Mouse (Mus musculus) MEL (cell line): Measurements from ENCODE around the gene Pjvk. TPM values are rescaled to one million over a fixed set of nuclear protein-coding genes. Genes with fewer than 3 reads are reported as not detected.

Source experiments
- DNase-seq: peaks from one replicate; pipeline ENCODE4 v3.0.0; 2011; ENCODE audit warnings: low read depth, low spot score
- H3K27ac ChIP-seq: 2 replicates; pipeline ENCODE4 v1.5.1; 2012; ENCODE audit warnings: low read depth, mild to moderate bottlenecking, control low read depth, low read length, moderate library complexity; ENCODE audit not compliant: control insufficient read depth
- H3K27me3 ChIP-seq, 2 experiments: fragments of 150-350 bp in 1 of 2; sonication (generic) in 1 of 2; 2 replicates each; pipeline ENCODE4 v1.6.1; 2012; ENCODE audit warnings: low read length in 2 of 2, mild to moderate bottlenecking in 2 of 2, improper control_type of control experiment in 1 of 2, moderate library complexity in 1 of 2; ENCODE audit not compliant: insufficient read depth in 2 of 2, control insufficient read depth in 1 of 2
- H3K36me3 ChIP-seq, 2 experiments: 2 replicates each; pipeline ENCODE4 v1.6.1; 2012 to 2014; ENCODE audit warnings: low read length in 2 of 2, improper control_type of control experiment in 1 of 2, inconsistent platforms in 1 of 2, mild to moderate bottlenecking in 1 of 2; ENCODE audit not compliant: insufficient read depth in 2 of 2, control insufficient read depth in 1 of 2
- H3K4me1 ChIP-seq, 2 experiments: fragments of 150-350 bp in 1 of 2; sonication (generic) in 1 of 2; 2 replicates each; pipeline ENCODE4 v1.6.1; 2012; ENCODE audit warnings: low read length in 2 of 2, improper control_type of control experiment in 1 of 2, mild to moderate bottlenecking in 1 of 2; ENCODE audit not compliant: insufficient read depth in 2 of 2, control insufficient read depth in 1 of 2
- H3K4me3 ChIP-seq, 2 experiments: fragments of 150-350 bp in 1 of 2; sonication (generic) in 1 of 2; 2 replicates each; pipeline ENCODE4 v1.5.1; 2012; ENCODE audit warnings: low read depth in 2 of 2, low read length in 2 of 2, mild to moderate bottlenecking in 2 of 2, moderate library complexity in 2 of 2, control low read depth in 1 of 2, improper control_type of control experiment in 1 of 2; ENCODE audit not compliant: control insufficient read depth in 1 of 2, insufficient read depth in 1 of 2
- H3K79me2 ChIP-seq: 2 replicates; pipeline ENCODE4 v1.6.1; 2012; ENCODE audit warnings: mild to moderate bottlenecking, low read length, moderate library complexity; ENCODE audit not compliant: control insufficient read depth, poor library complexity, insufficient read depth
- H3K9ac ChIP-seq: 2 replicates; pipeline ENCODE4 v1.6.1; 2012; ENCODE audit warnings: low read depth, mild to moderate bottlenecking, control low read depth, low read length, moderate library complexity; ENCODE audit not compliant: control insufficient read depth, poor library complexity, severe bottlenecking
- H3K9me3 ChIP-seq: fragments of 150-350 bp; sonication (generic); replicated peaks from 2 replicates; pipeline ENCODE4 v1.6.1; 2012; ENCODE audit warnings: mild to moderate bottlenecking, low read length, improper control_type of control experiment, moderate library complexity; ENCODE audit not compliant: insufficient read depth
- BHLHE40 ChIP-seq: IDR thresholded peaks from 2 replicates; pipeline ENCODE4 v1.6.1; 2012; ENCODE audit warnings: low read depth, mild to moderate bottlenecking, inconsistent platforms, low read length, improper control_type of control experiment, borderline replicate concordance
- CHD1 ChIP-seq: IDR thresholded peaks from 2 replicates; pipeline ENCODE4 v1.6.1; 2012; ENCODE audit warnings: low read depth, mild to moderate bottlenecking, inconsistent platforms, low read length, improper control_type of control experiment
- CTCF ChIP-seq, 3 experiments: IDR thresholded peaks in 2 of 3; conservative IDR thresholded peaks in 1 of 3; 2 replicates each; pipeline ENCODE4 v1.5.1; 2011 to 2012; ENCODE audit warnings: low read length in 3 of 3, low read depth in 2 of 3, mild to moderate bottlenecking in 2 of 3, improper control_type of control experiment in 1 of 3, inconsistent platforms in 1 of 3, mixed read lengths in 1 of 3, moderate library complexity in 1 of 3; ENCODE audit not compliant: control insufficient read depth in 1 of 3, insufficient read depth in 1 of 3, poor library complexity in 1 of 3, severe bottlenecking in 1 of 3
- ELF1 ChIP-seq: IDR thresholded peaks from 2 replicates; pipeline ENCODE4 v1.6.1; 2014; ENCODE audit warnings: low read depth, mild to moderate bottlenecking, inconsistent platforms, low read length, improper control_type of control experiment, moderate library complexity
- EP300 ChIP-seq, 2 experiments: IDR thresholded peaks; 2 replicates each; pipeline ENCODE4 v1.6.1; 2011; ENCODE audit warnings: improper control_type of control experiment in 2 of 2, low read length in 2 of 2, low read depth in 1 of 2, mild to moderate bottlenecking in 1 of 2
- ETS1 ChIP-seq: IDR thresholded peaks from 2 replicates; pipeline ENCODE4 v1.6.1; 2012; ENCODE audit warnings: low read depth, mild to moderate bottlenecking, inconsistent platforms, low read length, improper control_type of control experiment, moderate library complexity
- GABPA ChIP-seq: IDR thresholded peaks from 2 replicates; pipeline ENCODE4 v1.6.1; 2012; ENCODE audit warnings: low read depth, mild to moderate bottlenecking, inconsistent platforms, low read length, improper control_type of control experiment, moderate library complexity
- HCFC1 ChIP-seq: IDR thresholded peaks from 2 replicates; pipeline ENCODE4 v1.6.1; 2012; ENCODE audit warnings: low read depth, mild to moderate bottlenecking, inconsistent platforms, low read length, improper control_type of control experiment, moderate library complexity
- KAT2A ChIP-seq: conservative IDR thresholded peaks from 2 replicates; pipeline ENCODE4 v1.6.1; 2012; ENCODE audit warnings: low read depth, low read length, improper control_type of control experiment, inconsistent platforms
- MAFK ChIP-seq: IDR thresholded peaks from 2 replicates; pipeline ENCODE4 v1.6.1; 2011; ENCODE audit warnings: low read depth, mild to moderate bottlenecking, low read length, improper control_type of control experiment, borderline replicate concordance
- MAX ChIP-seq: IDR thresholded peaks from 2 replicates; pipeline ENCODE4 v1.6.1; 2011; ENCODE audit warnings: low read length, improper control_type of control experiment
- MXI1 ChIP-seq: IDR thresholded peaks from 2 replicates; pipeline ENCODE4 v1.6.1; 2011; ENCODE audit warnings: mild to moderate bottlenecking, low read depth, low read length, improper control_type of control experiment
- MYB ChIP-seq: IDR thresholded peaks from 2 replicates; pipeline ENCODE4 v1.6.1; 2011; ENCODE audit warnings: mild to moderate bottlenecking, low read depth, low read length, improper control_type of control experiment
- MYC ChIP-seq: IDR thresholded peaks from 2 replicates; pipeline ENCODE4 v1.6.1; 2011; ENCODE audit warnings: low read depth, mild to moderate bottlenecking, low read length, improper control_type of control experiment, moderate library complexity
- NELFE ChIP-seq: IDR thresholded peaks from 2 replicates; pipeline ENCODE4 v1.6.1; 2011; ENCODE audit warnings: low read depth, low read length, improper control_type of control experiment
- NRF1 ChIP-seq: IDR thresholded peaks from 2 replicates; pipeline ENCODE4 v1.6.1; 2014; ENCODE audit warnings: low read depth, mild to moderate bottlenecking, inconsistent platforms, low read length, improper control_type of control experiment, moderate library complexity; ENCODE audit not compliant: poor library complexity, insufficient read depth, severe bottlenecking
- POLR2AphosphoS5 ChIP-seq: IDR thresholded peaks from 2 replicates; pipeline ENCODE4 v1.6.1; 2012; ENCODE audit warnings: low read depth, borderline replicate concordance, mild to moderate bottlenecking, inconsistent platforms, low read length, moderate library complexity, mixed read lengths
- RAD21 ChIP-seq: IDR thresholded peaks from 2 replicates; pipeline ENCODE4 v1.6.1; 2011; ENCODE audit warnings: mild to moderate bottlenecking, low read depth, low read length, improper control_type of control experiment
- SMC3 ChIP-seq: IDR thresholded peaks from 2 replicates; pipeline ENCODE4 v1.6.1; 2011; ENCODE audit warnings: low read depth, low read length, improper control_type of control experiment
- TAL1 ChIP-seq: IDR thresholded peaks from 2 replicates; pipeline ENCODE4 v1.6.1; 2012; ENCODE audit warnings: mild to moderate bottlenecking, inconsistent platforms, low read length, moderate library complexity, mixed read lengths
- TBP ChIP-seq: IDR thresholded peaks from 2 replicates; pipeline ENCODE4 v1.8.0; 2011; ENCODE audit warnings: low read depth, low read length, improper control_type of control experiment
- UBTF ChIP-seq: IDR thresholded peaks from 2 replicates; pipeline ENCODE4 v1.6.1; 2012; ENCODE audit warnings: low read depth, mild to moderate bottlenecking, inconsistent platforms, low read length, improper control_type of control experiment, moderate library complexity, borderline replicate concordance; ENCODE audit not compliant: insufficient read depth
- USF1 ChIP-seq: IDR thresholded peaks from 2 replicates; pipeline ENCODE4 v1.6.1; 2014; ENCODE audit warnings: low read depth, mild to moderate bottlenecking, inconsistent platforms, low read length, improper control_type of control experiment, moderate library complexity
- USF2 ChIP-seq, 2 experiments: IDR thresholded peaks; 2 replicates each; pipeline ENCODE4 v1.6.1; 2011 to 2012; ENCODE audit warnings: improper control_type of control experiment in 2 of 2, low read length in 2 of 2, borderline replicate concordance in 1 of 2, inconsistent platforms in 1 of 2, low read depth in 1 of 2, mild to moderate bottlenecking in 1 of 2; ENCODE audit not compliant: insufficient read depth in 1 of 2
- ZC3H11A ChIP-seq: IDR thresholded peaks from 2 replicates; pipeline ENCODE4 v1.6.1; 2012; ENCODE audit warnings: low read depth, mild to moderate bottlenecking, inconsistent platforms, low read length, improper control_type of control experiment
- ZKSCAN1 ChIP-seq: IDR thresholded peaks from 2 replicates; pipeline ENCODE4 v1.6.1; 2012; ENCODE audit warnings: low read depth, mild to moderate bottlenecking, inconsistent platforms, low read length, improper control_type of control experiment, moderate library complexity
- ZMIZ1 ChIP-seq: IDR thresholded peaks from 2 replicates; pipeline ENCODE4 v1.6.1; 2012; ENCODE audit warnings: low read depth, mild to moderate bottlenecking, inconsistent platforms, low read length, improper control_type of control experiment, moderate library complexity
- polyA plus RNA-seq, 2 experiments: library from polyadenylated mRNA; stranded (reverse) in 1 of 2; unstranded in 1 of 2; fragments of >175 nt in 1 of 2; fragments of >200 nt in 1 of 2; gene quantifications; 2 replicates each; pipeline versions ENCODE4 v1.2.1 to v1.2.4; 2012; ENCODE audit warnings: low replicate concordance in 2 of 2, low read depth in 1 of 2; ENCODE audit not compliant: insufficient read length in 2 of 2, insufficient read depth in 1 of 2, missing spikeins in 1 of 2
- total RNA-seq: library from RNA; depleted of rRNA; stranded (reverse); fragments of 300-350 nt; gene quantifications from 2 replicates; pipeline ENCODE4 v1.2.3, GENCODE M21; 2012

Gene Pjvk
- total and polyA plus RNA-seq, 3 experiments: 0.07 TPM; not detected in 2

GRCm38 (mm10) chr2:76618078-76618477 is 30.2 kb upstream of the Pjvk start:
- no peak overlapping the region for H3K27ac ChIP-seq
- no peak overlapping the region for H3K9ac ChIP-seq
- TF ChIP-seq ETS1 (no peak), NRF1 (no peak), CHD1 (no peak), ELF1 (no peak), CTCF (IDR thresholded peaks at IDR 0.05 in 2 of 3, conservative IDR thresholded peaks at IDR 0.05 in 1 of 3; ENCODE audit: control insufficient read depth in 1 of 3, insufficient read depth in 1 of 3, low read depth in 2 of 3, low read length in 3 of 3, poor library complexity in 1 of 3, severe bottlenecking in 1 of 3) (peak; percentile 18 to 83 (median 73); a peak in 5 of 6 replicates), KAT2A (no peak), USF1 (no peak), NELFE (no peak), ZC3H11A (peak; percentile 43), EP300 (IDR thresholded peaks at IDR 0.05; ENCODE audit: low read depth in 1 of 2, low read length in 2 of 2) (no peak), TBP (no peak), UBTF (no peak), HCFC1 (no peak), TAL1 (no peak), SMC3 (peak; percentile 78), ZKSCAN1 (no peak), RAD21 (peak; percentile 69)
- TF ChIP-seq, all 39 proteins: peak for 4
- peaks cover 0 to 4% of the 10 kb centered on the region in 2 experiments; a peak in 1 of 4 replicates for H3K4me1 ChIP-seq
- H3K79me2 ChIP-seq: no peaks in the 10 kb centered on the region
- no peaks in the 10 kb centered on the region for H3K9me3 ChIP-seq
- H3K27me3 ChIP-seq: no peaks in the 10 kb centered on the region
- peak; percentile 60 for DNase-seq
- no peak overlapping the region for H3K4me3 ChIP-seq
- peaks cover 0 to 3% of the 10 kb centered on the region in 2 experiments; a peak in 2 of 4 replicates for H3K36me3 ChIP-seq

DNA sequence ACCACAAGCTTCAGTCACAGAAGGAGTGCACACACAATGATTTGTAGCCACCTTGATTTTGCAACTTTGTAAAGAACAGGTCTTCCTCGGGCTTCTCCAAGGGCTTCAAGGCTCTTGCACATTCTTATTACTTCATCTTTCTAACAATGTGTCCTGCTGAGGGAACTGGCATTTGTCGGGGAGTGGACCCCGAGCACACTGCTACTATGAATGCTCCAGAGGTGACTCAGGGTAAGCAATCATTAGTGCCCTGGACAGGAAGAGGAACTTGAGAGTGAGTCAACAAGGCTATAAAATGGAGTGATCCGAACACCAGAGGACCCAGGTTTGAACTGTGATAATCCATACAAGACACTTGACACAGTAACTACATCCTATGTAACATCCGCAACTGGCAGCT is 28.1 kb upstream of the Pjvk start:
- Histone ChIP-seq H3K4me3 (no peak overlapping the region), H3K36me3 (peaks cover 0 to 3% of the 10 kb centered on the region in 2 experiments; a peak in 2 of 4 replicates), H3K79me2 (no peaks in the 10 kb centered on the region), H3K9me3 (no peaks in the 10 kb centered on the region), H3K27ac (no peak overlapping the region), H3K27me3 (no peaks in the 10 kb centered on the region), H3K9ac (no peak overlapping the region), H3K4me1 (peaks cover 0 to 4% of the 10 kb centered on the region in 2 experiments; a peak in 1 of 4 replicates)
- TF ChIP-seq USF2 (IDR thresholded peaks at IDR 0.05; ENCODE audit: borderline replicate concordance in 1 of 2, insufficient read depth in 1 of 2, low read depth in 1 of 2, low read length in 2 of 2) (no peak), TAL1 (no peak), POLR2AphosphoS5 (no peak), MYB (no peak), ZKSCAN1 (no peak), MYC (no peak), GABPA (no peak), MXI1 (no peak), CTCF (IDR thresholded peaks at IDR 0.05 in 2 of 3, conservative IDR thresholded peaks at IDR 0.05 in 1 of 3; ENCODE audit: control insufficient read depth in 1 of 3, insufficient read depth in 1 of 3, low read depth in 2 of 3, low read length in 3 of 3, poor library complexity in 1 of 3, severe bottlenecking in 1 of 3) (no peak), MAX (no peak), BHLHE40 (no peak), ZMIZ1 (no peak), CHD1 (no peak), MAFK (no peak), NELFE (no peak), ZC3H11A (no peak)
- peak; percentile 12 for DNase-seq
